Mouse (Mus musculus): ENCODE results near the gene Gm20388. TPM values are rescaled to one million over a fixed set of nuclear protein-coding genes. Genes with fewer than 3 reads are reported as not detected.

Gm20388 gene
- polyA plus RNA-seq, 1 experiment = 59.3 TPM

DNA sequence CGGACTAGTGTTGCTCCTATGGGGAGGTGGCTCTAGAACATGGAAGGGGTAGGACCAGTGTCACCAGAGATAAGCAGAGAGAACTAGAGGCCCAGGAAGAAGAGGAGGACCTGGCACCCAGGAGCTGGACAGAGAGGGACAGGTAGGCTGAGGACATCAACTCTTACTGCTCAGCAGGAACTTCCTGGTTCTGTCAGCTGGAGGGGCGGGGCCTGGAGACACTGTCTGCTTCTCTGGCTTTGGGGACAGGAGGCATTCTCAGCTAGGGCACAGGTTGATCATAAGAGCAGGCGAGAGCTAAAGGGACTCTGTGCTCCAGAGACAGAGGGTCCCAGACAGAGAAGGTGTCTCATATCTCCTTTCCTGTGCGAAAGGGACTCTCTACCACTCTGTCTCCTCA, 2238.4 kb downstream of the Gm20388 start:
- no peak for TF ChIP-seq CTCF (IDR thresholded peaks at IDR 0.05; ENCODE audit: borderline replicate concordance, extremely low read depth, insufficient read depth, insufficient read length)
- TF ChIP-seq POLR2A (IDR thresholded peaks at IDR 0.05; ENCODE audit: borderline replicate concordance, extremely low read depth, insufficient read depth, insufficient read length, poor library complexity, severe bottlenecking) = no peak
- DNase-seq (ENCODE audit: low read depth) = no peak

DNA sequence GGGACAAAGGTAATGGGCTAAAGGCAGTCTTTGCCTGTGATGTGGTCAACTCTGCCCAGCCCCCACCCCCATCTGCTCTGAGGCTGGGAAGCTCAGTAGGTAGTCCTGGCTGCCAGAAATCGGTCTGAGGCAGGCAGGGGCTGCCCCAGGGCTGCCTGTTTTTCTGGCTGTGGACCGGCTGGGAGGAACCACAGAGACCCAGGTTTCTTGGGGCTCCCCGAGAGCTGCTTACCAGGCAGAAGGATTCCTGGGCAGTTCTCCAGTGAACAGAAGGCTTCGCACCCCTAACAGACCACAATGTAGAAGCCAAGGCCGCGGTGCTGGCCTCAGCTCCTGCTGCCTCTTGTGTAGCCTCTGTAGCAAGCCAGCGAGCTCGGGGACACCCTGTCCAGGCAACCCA, 2239.0 kb downstream of the Gm20388 start:
- DNase-seq (ENCODE audit: low read depth) = peak; percentile 37
- TF ChIP-seq CTCF (IDR thresholded peaks at IDR 0.05; ENCODE audit: borderline replicate concordance, extremely low read depth, insufficient read depth, insufficient read length) (no peak), POLR2A (IDR thresholded peaks at IDR 0.05; ENCODE audit: borderline replicate concordance, extremely low read depth, insufficient read depth, insufficient read length, poor library complexity, severe bottlenecking) (no peak)

DNA sequence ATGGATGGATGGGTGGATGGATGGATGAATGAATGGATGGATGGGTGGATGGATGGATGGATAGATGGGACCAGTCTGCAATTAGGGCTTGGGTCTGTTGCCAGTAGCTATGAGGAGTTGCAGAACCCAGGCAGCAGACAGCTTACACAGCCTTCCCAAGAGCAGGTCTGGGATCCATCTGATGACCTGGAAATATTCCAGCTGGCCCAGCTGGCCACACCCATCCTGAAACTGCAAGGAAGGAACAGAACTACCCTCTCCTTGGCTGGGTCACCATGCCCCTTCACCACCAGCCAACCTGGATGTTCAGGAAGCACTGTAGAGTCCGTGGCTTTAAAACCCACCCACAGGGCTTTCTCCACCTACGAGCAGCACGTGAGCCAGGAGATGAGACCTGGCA, 2240.9 kb downstream of the Gm20388 start:
- DNase-seq (ENCODE audit: low read depth) = no peak
- TF ChIP-seq CTCF (IDR thresholded peaks at IDR 0.05; ENCODE audit: borderline replicate concordance, extremely low read depth, insufficient read depth, insufficient read length) = no peak
- TF ChIP-seq POLR2A (IDR thresholded peaks at IDR 0.05; ENCODE audit: borderline replicate concordance, extremely low read depth, insufficient read depth, insufficient read length, poor library complexity, severe bottlenecking) = no peak

DNA sequence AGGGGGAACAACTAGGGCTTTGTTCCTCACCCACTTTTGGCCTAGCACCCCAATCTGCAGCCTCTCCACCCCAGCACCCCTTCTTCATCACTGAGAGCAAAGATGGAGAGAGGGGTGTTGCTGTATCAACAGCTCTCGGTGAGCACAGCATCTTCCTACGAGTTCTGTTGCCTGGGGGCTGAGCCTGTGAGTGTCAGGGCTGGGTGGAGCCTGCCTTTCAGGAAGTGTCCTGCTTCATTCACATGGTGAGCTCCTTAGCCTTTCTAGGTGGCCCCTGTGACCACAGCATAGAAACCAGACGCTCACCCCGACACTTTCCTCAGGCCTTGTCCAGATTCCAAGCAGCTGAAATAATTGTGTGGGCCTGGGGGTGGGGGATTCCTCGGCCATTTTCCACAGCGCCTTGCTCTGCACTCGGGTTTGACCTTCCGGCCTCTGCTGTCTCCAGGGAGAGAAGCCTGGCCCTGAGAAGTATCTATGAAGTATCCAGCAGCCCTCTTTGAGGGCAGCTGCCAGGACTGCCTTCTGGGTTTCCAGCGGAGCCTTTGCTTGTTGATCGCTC, 2244.5 kb downstream of the Gm20388 start:
- DNase-seq (ENCODE audit: low read depth) = no peak
- TF ChIP-seq CTCF (IDR thresholded peaks at IDR 0.05; ENCODE audit: borderline replicate concordance, extremely low read depth, insufficient read depth, insufficient read length) (no peak), POLR2A (IDR thresholded peaks at IDR 0.05; ENCODE audit: borderline replicate concordance, extremely low read depth, insufficient read depth, insufficient read length, poor library complexity, severe bottlenecking) (no peak)

DNA sequence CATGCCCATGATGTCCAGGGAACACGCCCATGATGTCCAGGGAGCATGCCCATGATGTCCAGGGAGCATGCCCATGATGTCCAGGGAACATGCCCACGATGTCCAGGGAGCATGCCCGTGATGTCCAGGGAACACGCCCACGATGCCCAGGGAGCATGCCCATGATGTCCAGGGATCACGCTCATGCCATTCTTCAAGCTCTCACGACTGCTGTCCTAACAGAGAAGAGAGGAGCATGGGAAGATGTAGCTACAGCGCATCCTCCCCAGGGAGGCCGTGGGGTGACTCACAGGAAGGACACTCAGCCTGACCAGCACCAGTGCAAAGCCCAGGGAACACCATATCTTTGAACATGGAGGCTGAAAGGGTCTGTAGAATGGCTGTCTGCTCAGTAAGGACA, 2245.3 kb downstream of the Gm20388 start:
- no peak for TF ChIP-seq POLR2A (IDR thresholded peaks at IDR 0.05; ENCODE audit: borderline replicate concordance, extremely low read depth, insufficient read depth, insufficient read length, poor library complexity, severe bottlenecking)
- TF ChIP-seq CTCF (IDR thresholded peaks at IDR 0.05; ENCODE audit: borderline replicate concordance, extremely low read depth, insufficient read depth, insufficient read length) = no peak
- no peak for DNase-seq (ENCODE audit: low read depth)

DNA sequence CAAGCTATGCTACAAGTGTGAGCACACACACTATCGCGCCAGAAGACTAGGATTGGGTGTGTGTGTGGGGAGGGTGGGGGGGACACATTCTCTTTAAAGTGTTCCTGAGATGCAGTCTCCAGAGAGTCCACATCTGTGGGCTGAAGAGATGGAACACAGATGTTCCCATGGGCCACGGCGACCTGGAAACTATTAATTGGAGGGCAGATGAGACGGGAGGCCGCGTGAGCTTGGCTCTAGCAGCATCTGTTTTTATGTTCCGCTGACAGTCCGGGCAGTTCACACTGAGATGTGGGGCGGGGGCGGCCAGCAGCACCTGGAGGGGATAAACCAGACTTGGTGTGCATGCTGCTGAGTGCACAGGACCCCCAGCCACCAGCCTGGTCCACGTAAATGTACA, 2247.0 kb downstream of the Gm20388 start:
- no peak for DNase-seq (ENCODE audit: low read depth)
- TF ChIP-seq CTCF (IDR thresholded peaks at IDR 0.05; ENCODE audit: borderline replicate concordance, extremely low read depth, insufficient read depth, insufficient read length) (no peak), POLR2A (IDR thresholded peaks at IDR 0.05; ENCODE audit: borderline replicate concordance, extremely low read depth, insufficient read depth, insufficient read length, poor library complexity, severe bottlenecking) (no peak)

DNA sequence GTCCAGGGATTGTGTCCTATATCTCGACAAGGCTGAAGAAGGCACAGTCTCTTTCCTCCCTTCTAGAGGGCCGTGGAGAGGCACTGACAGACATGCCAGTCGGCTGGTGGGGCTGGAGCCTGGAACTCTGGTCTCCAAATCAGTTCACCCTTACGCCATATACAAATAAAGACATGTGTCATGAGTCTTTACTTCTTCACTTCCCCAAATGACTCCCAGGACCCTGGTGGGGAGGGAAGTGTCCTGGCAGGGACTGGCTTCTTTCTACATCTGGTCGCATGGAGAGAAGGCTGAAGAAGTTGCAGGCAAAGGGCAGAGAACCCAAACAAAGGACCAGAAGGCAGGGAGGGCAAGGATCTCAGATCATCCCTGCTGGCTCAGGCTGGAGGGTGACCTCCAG, 2249.5 kb downstream of the Gm20388 start:
- DNase-seq (ENCODE audit: low read depth) = no peak

DNA sequence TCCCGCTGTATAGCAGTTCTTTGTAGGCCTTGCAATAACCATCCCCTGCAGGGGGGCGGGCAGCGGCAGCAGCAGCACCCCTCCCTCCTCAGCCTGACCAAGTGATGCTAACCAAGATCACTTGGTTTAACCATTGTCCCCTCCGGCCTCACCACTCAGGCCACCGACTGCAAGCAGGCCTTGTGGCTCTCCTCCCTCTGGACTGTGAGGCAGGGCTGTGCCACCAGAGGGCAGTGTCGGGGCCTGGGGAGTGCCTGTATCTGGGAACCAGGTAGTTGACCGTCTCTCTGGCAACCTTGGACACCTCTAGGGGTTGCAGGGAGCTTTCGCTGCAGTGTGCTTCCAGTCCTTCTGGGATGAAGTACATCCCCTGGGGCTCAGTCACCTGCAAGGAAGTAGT, 2252.4 kb downstream of the Gm20388 start:
- DNase-seq (ENCODE audit: low read depth) = peak; percentile 46
- TF ChIP-seq POLR2A (IDR thresholded peaks at IDR 0.05; ENCODE audit: borderline replicate concordance, extremely low read depth, insufficient read depth, insufficient read length, poor library complexity, severe bottlenecking) (no peak), CTCF (IDR thresholded peaks at IDR 0.05; ENCODE audit: borderline replicate concordance, extremely low read depth, insufficient read depth, insufficient read length) (peak; percentile 83)

More for the DNA sequence above, 2249.5 kb downstream of the Gm20388 start:
- TF ChIP-seq POLR2A (IDR thresholded peaks at IDR 0.05; ENCODE audit: borderline replicate concordance, extremely low read depth, insufficient read depth, insufficient read length, poor library complexity, severe bottlenecking) (no peak), CTCF (IDR thresholded peaks at IDR 0.05; ENCODE audit: borderline replicate concordance, extremely low read depth, insufficient read depth, insufficient read length) (no peak)

DNA sequence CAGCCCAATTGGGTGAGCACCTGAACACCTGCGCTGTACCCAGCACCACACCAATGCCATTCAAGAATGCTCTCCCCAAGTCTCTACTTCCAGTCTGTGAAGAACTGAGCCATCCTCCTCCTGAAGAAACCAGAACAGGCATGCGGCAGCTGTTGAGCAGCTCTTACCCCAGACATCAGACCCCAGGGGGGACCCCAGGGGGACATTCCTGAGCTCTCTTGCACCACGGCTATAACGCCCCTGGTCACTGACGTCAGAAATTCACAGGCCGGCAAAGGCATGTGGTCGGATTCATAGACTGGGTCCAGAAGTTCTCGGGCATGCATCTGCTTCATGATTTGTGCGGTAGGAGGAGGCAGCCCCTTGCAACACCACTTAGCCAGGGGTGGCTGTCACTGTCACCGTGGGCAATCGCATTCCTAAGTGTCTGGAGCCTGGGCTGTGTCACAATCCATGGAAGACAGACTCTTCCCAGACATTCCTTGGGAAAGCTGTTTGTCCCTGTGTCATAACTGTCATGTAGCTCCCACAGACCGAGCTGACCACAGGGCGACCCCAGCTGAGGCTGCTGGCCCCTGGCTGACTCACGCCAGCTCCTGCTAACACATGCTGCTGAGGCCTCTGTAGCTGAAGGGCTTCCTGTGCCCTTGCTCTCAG, 2256.7 kb downstream of the Gm20388 start:
- no peak for DNase-seq (ENCODE audit: low read depth)
- TF ChIP-seq CTCF (IDR thresholded peaks at IDR 0.05; ENCODE audit: borderline replicate concordance, extremely low read depth, insufficient read depth, insufficient read length) (no peak), POLR2A (IDR thresholded peaks at IDR 0.05; ENCODE audit: borderline replicate concordance, extremely low read depth, insufficient read depth, insufficient read length, poor library complexity, severe bottlenecking) (no peak)

DNA sequence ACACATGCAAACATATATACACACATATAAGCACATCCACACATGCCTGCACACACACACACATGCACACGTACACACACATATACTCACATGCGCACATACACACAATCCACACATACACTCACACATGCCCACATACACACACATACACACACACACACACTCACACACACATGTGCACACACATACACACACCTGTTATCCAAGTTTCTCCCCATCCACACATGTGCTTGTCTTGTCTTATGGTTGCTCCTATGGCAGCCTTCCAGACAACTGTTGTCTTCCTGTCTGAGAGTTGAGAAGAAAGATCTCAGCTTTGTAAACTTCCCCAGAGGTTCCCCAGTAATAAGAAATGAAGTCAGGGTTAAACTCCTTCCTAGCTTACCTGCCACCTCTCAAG, 2258.8 kb downstream of the Gm20388 start:
- DNase-seq (ENCODE audit: low read depth) = no peak
- TF ChIP-seq POLR2A (IDR thresholded peaks at IDR 0.05; ENCODE audit: borderline replicate concordance, extremely low read depth, insufficient read depth, insufficient read length, poor library complexity, severe bottlenecking) = no peak
- TF ChIP-seq CTCF (IDR thresholded peaks at IDR 0.05; ENCODE audit: borderline replicate concordance, extremely low read depth, insufficient read depth, insufficient read length) = no peak

DNA sequence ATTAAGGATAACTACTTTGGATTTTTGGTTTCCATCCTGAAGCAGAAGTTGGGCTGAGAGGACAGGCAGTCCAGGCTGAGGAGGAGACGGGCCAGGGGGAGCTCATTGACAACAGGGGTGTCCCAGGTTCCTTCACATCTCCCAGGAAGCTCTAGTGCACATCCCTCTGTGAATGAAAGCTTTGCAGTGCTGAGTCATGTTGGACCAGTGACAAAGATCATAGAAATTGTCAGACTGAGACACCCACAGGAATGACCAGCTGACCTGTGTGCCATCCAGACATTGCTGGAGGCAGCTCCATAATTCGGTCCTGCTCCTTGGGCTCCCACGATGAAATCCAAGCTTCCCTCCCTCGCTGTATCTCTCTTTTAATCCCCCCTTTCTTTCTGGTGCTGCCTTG, 2261.2 kb downstream of the Gm20388 start:
- DNase-seq (ENCODE audit: low read depth) = no peak
- no peak for TF ChIP-seq CTCF (IDR thresholded peaks at IDR 0.05; ENCODE audit: borderline replicate concordance, extremely low read depth, insufficient read depth, insufficient read length)
- no peak for TF ChIP-seq POLR2A (IDR thresholded peaks at IDR 0.05; ENCODE audit: borderline replicate concordance, extremely low read depth, insufficient read depth, insufficient read length, poor library complexity, severe bottlenecking)

Data from brain, embryonic 14.5 days (tissue).